Mouse (Mus musculus) lung, postnatal 25 days (tissue): ENCODE data around the gene Msmo1.

Experiments used
- DNase-seq: peaks from one replicate; pipeline ENCODE4 v3.0.0; 2022; ENCODE audit warnings: low spot score

Gene Msmo1

DNA sequence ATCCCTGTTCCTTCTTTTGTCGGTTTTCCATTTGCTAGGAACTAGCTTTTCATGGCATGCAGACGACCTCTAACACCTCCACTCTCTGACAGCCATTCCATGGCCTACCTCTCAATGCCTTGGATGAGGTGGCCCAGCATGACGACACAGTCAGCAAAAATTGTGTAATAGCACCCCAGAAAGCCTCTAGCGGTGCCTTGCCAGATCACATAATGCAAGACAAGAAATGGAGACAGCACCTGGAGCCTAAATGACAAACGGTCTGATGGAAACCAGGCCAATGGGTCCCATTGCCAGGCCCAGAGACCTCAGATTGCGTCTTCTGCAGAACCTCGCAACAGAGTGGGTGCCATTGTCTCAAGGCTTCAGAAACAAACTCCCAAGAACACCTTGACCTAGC, 21.1 kb downstream of the Msmo1 start:
- no peak for DNase-seq

DNA sequence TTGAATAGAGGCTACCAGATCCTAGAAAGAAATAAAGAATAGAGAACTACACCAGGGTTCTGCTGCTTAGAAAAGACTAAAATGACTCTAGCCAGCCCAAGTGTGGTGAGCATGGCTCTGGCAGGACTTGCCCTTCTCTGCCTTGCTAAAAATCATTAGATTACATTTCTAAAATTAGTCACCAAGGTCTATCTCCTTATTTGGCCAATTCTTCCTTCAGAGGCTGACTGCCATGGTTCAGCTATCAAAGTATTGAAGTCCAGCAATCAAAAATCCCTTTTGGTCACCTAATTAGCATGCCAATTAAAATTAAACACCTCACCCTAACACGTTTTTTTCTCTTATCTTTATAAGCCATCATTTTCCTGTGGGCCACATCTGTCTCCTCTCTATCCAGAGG, 22.0 kb downstream of the Msmo1 start:
- no peak for DNase-seq

DNA sequence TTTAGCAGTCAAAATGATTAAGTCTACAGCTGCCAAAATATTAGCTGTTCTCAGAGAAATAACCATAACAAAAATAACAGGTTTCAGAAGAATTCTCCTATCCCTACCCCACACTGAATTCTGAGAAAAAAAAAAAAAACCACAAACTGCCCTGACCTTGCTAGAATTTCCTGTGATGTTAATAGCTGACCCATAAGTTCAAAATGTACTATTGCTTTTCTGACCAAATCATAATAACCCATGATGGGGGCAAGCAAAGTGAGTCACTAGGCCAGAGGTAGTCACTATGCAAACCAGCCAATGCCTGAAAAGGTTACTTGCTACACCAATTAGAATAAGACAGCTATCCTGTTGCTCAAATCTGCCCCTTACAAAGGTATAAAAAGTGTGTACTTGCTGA, 26.1 kb downstream of the Msmo1 start:
- DNase-seq: no peak

DNA sequence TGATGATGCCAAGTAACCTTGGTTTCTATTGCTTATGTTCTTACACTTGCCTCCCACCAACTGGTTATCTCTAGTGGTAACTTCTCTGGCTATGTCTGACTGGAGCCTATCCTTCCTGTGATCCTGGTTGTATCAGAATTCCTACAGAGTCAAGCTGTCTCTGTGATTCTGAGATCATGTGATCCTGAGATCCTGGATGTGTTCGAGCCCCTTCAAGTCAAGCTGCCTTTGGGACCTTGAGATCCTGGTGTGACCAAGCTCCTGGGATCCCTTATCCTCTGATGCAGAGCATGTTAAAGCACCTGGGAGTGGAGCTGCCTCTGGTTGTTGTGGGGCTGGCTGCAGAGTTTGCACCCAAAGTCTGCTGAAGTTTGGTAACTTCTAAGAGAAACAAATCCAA, 30.4 kb downstream of the Msmo1 start:
- no peak for DNase-seq

DNA sequence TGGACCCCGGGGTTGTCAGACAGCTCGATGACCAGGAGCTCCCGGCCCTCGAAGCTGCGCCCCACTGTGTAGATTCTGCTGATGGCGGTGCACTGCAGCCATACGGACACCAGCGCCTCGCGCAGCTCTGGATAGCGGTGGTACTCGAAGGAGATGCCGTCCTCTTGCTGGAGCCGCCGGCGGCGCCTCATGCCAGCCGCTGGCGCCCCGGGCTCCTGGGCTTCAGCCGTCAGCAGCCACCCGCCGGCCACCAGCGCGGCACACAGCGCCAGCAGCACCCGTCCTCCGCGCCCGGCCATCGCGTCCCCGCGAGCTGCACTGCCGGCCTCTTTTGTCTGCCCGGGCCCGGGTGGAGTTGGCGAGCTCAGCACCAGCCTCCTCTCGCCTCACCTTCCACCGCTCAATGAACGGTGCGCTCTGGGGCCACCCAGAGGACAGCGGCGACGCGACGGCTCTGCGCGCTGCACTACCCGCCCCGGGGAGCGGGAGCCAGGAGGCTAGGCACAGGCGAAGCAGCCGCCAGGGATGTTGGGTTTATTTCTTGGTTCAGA, 40.9 kb downstream of the Msmo1 start, which contains the start of gene Cpe:
TSS of gene Cpe (minus strand) at position 404 of the 551 bp plus-strand sequence.
- DNase-seq: peak; percentile 41

DNA sequence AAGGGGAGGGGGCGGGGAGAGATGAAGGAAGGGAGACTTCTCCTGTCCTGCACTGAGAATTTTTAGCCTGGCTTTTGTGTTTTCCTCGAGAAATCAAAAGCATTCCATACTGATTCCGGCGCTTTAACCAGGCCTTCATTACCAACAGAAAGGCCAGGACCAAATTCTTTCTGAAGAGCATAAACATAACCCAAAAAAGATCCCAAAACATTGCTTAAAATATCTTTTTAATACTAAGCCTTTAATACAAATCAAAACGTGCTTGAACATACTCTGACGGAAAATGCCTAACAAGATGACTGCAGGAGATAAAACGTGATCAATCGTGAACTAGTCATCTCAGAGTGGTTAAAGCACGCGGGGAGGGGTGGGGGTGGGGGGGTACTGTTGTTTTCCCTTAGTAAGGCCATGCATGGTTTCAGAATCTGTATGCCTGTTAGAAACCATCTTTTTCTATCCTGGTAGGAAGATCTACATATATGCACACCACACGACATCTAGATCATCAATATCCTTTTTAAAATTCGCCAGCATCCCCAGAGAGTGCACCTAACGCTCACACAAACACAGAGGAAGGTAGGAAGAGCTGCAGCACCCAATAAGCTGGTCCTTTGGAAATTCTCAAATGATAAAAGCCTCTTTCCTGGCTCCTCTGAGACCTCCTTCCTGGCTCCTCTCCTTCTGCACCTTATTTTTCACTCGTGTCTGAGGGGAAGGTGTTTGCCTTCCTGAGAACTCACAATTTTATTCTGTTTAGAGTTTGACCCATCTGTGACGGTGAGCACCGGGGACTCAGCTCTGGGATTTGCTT, 41.8 kb downstream of the Msmo1 start:
- DNase-seq: no peak

DNA sequence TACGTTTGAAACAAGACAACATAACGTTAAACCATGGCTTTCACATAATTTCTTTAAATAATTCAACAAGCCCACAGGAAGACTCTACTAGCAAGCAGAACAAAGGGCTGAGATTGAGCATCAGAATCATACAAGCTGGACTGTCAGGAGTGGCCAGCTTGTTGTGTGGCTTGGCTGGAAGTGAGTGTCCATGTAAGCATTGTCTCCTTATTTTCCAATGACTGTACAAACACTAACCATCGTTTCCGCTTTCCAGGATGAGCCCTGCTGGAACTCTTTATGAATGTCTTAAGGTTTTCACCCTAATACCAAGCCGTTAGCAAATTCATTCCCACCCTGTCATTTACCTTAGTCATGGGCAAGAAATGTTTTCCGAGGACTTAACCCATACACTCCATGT, 42.7 kb downstream of the Msmo1 start:
- no peak for DNase-seq

DNA sequence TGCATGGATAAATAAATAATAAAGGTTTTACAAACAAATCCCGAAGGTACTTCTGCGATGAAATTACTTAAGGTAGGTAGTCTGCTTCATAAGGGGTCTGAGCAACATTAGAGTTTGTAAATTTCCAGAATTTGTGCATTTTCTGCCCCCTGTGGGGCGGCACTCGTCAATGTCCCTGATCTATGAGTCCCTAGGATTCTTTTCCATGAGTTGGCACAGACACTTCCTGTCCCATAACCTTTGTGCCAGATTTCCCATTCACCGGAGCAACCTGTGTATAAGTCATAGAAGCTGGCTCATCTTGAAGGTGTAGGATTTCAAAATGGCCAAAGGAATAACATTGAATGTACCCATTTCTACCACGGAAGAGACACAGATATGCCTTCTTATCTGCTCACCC, 43.3 kb downstream of the Msmo1 start:
- DNase-seq: no peak

DNA sequence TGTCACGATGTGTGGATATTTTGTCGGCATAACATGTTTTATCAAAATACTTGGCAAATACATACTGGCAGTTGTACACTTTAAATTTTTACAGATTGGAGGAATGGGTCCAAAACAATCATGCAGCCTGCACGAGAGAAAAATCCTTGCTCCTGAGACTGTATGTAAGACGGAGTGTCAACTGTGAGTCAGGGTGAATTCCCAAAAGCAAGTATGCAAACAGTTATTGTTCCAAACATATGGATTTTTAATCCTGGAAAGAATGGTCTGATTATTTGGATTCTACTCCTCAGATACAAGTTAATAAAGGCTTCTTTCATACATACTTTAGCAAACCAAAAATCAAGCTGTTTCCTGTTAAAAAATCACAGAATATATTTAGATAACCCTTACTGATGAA, 44.9 kb downstream of the Msmo1 start:
- DNase-seq: no peak

DNA sequence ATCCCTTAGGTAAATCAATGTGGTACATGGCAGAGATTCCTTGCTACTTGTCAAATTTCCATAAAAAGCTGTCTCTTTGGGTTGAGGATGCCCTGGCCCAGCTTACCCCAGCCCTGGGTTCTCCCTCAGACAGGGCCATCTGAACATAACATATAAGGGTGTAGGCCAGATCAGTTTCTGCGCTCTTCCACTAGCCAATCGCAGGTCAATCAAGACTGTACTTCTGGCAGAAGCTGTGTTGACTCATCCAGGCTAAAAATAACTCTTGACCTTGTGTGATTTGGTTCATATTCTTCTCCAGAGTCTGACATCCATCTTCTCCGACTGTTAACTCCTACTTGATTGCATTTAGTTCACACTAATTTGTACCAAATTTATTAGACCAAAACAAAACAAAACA, 45.4 kb downstream of the Msmo1 start:
- DNase-seq: no peak

DNA sequence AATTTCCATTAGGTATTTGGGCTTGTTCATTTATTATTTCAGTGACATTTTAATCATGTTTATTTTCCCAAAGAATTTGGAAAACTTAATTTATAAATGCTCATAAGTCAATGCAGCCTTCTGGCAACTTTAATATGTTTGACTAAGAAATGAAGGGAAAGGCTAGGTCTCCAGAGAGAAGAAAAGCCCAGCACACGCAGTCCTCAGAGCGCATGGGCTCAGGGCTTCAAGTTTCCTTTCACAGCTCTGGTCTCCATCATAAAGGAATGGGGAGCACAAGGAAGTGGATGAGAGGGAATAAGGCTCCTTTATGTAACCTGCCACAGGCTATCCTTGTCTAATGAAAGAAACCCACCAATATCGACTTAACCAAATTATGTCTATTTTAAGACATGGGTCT, 51.1 kb downstream of the Msmo1 start:
- no peak for DNase-seq

DNA sequence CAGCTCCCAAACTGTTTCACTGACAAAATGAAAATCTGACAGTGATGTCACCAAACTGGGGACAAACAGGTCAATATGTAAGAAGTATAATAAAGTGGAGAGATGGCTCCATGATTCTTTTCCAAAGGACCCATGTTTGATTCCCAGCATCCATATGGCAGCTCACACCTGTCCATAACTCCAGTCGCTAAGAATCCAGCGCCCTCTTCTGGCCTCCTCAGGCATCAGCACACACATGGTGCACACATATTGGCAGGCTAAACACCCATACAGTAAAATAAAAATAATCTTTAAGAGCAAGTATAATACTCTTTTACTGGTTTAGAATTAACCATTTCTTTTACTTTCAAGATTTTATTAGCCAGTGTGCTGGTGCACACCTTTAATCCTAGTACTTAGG, 57.2 kb downstream of the Msmo1 start:
- no peak for DNase-seq

DNA sequence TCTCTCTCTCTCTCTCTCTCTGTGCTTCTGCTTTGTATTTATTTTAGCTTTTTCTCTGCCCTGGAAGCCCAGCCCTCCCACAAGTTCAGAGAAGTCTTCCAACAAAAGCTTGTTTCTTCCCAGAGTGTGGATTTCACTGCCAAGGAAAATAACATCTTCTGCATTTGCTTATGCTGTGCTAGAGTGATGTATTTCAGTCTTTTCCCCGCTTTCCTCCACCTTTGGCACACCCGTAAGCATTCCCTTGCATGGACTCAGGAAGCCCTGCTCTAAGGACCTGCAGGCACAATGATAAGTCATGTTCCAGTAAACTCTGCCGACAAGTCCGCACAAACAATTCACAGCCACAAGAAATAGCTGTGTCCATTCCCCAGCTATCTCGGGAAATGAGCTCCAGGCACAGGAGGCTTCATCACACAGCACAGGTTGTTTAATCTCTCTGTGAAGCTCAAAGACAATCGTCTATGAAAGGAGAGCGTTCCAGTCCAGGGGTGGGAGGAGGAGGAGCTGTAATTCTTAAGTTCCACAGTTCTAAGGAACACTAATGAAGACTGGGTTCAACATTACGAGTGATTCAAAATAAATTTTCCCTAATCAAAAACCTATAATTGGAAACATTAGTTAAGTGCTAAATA, 58.5 kb downstream of the Msmo1 start:
- DNase-seq: no peak

DNA sequence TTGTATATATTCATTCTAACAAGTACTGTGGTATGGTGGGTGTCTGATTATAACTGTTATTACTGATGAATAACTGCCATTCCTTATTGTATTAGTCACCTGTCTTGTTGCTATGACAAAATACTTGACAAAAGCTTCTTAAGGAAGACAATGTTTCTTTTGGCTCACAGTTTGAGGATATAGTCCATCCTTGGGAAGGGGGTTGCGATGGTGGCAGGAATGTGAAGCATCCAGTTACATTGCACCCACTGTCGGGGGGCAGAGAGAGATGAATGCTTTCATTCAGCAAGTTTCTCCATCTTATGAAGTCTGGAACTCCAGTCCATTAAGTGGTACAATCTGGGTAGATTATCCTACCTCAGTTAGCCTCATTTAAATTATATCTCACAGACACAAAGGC, 60.7 kb downstream of the Msmo1 start:
- no peak for DNase-seq

DNA sequence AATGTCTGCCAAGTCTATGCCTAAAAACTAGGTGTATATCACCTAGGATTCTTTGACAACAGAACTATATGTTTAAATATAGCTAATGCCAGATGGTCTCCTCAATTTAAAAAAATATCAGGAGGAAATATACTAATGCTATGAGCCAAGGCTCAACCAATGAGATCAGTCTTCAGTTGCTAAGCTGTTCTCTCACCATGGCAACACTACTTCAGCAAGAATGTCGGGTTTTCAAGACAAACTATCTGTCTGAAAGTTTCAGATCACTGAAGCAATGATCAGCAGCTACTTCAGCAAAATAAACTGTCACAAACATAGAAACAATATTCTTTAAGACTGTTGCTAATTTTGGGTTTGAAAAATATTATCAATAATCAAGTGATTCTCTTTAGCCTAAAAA, 61.7 kb downstream of the Msmo1 start:
- no peak for DNase-seq
